Mouse (Mus musculus): ENCODE results near the gene Figla. TPM values are rescaled to one million over a fixed set of nuclear protein-coding genes. Genes with fewer than 3 reads are reported as not detected.
"Not testable (repeated sequence)": the region's sequence is repeated elsewhere in the genome, so short reads cannot be mapped to it uniquely, and the experiment has no call there.

Gene Figla
- total RNA-seq (2014; fragmentation: Nextera tagmentation) (not detected in 2 replicates), total RNA-seq (2017) (not detected in 2 replicates)

GRCm38 (mm10) chr6:86015871-86016270 is at the start of gene Figla:
TSS of gene Figla (plus strand) at chr6:86016171.
- ATAC-seq (replicated peaks; ENCODE audit: low FRiP score, low TSS enrichment, poor library complexity, severe bottlenecking): no peak

GRCm38 (mm10) chr6:85966686-85967085 is 49.3 kb upstream of the Figla start:
- peak; percentile 66 for ATAC-seq (replicated peaks; ENCODE audit: low FRiP score, low TSS enrichment, poor library complexity, severe bottlenecking)

GRCm38 (mm10) chr6:85969889-85970288 is 46.1 kb upstream of the Figla start:
- no peak for ATAC-seq (replicated peaks; ENCODE audit: low FRiP score, low TSS enrichment, poor library complexity, severe bottlenecking)

DNA sequence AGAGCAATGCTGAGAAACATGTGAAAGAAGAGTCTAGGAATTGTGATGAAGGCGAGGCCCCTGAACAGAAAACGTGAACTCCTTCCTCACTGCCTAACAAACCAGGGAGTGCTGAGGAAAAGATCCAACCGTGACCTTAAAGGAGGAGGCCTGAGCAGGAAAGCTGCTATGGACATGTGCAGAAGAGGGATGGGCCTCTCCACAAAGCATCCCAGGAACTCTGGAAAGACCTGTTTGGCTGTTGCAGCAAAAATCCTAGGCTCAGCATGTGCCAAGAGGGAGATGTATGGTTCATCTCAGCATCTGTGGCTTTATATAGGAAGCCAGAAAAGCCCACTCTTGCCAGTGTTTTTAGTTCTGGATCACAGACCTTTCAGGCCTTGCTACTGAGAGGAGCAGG is 43.3 kb upstream of the Figla start:
- no peak for ATAC-seq (replicated peaks; ENCODE audit: low FRiP score, low TSS enrichment, poor library complexity, severe bottlenecking)

DNA sequence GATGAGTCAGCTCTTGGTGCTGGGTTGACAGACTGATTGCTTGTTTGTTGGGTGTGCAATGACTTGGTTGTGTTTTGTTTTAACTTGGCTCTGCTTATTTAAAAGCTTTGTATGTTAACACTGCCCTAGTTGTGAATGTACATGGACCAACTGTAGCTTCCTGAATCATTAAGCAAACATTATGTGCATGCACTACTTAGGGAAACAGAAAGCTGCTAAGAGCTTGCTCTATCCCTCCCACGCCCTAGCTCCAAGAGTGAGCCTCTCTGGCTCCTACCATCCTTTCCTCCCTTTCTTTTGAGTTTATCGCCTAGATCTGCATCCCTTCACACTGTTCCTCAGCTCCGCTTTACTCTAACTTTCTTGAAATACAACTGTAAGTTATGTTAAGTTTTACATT is 42.6 kb upstream of the Figla start:
- no peak for ATAC-seq (replicated peaks; ENCODE audit: low FRiP score, low TSS enrichment, poor library complexity, severe bottlenecking)

- ATAC-seq (replicated peaks; ENCODE audit: low FRiP score, low TSS enrichment, poor library complexity, severe bottlenecking): peak; percentile 62
Measured at GRCm38 (mm10) chr6:85974941-85975617, 40.9 kb upstream of the Figla start.

GRCm38 (mm10) chr6:85975761-85976160 is 40.2 kb upstream of the Figla start:
- no peak for ATAC-seq (replicated peaks; ENCODE audit: low FRiP score, low TSS enrichment, poor library complexity, severe bottlenecking)

GRCm38 (mm10) chr6:85976242-85976641 is 39.7 kb upstream of the Figla start:
- ATAC-seq (replicated peaks; ENCODE audit: low FRiP score, low TSS enrichment, poor library complexity, severe bottlenecking): no peak

DNA sequence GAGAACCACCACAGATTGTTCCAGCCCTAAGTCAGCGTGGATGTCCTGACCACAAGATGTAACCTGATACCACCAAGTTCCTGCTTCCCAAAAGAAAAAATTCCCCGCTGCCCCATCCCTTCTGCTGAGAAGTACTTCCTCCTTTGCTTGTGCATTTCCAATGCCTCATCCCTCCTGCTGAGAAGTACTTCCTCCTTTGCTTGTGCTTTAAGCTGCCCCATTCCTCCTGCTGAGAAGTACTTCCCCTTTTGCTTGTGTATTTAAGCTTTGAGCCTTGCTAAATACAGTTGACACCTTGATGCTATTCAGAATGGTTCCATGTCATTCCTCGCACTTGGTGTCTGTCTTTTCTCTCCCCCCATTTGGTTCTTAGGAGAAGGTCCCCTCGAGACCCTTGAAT is 37.2 kb upstream of the Figla start:
- ATAC-seq (replicated peaks; ENCODE audit: low FRiP score, low TSS enrichment, poor library complexity, severe bottlenecking): not testable (repeated sequence)

- ATAC-seq (replicated peaks; ENCODE audit: low FRiP score, low TSS enrichment, poor library complexity, severe bottlenecking): no peak
Measured at GRCm38 (mm10) chr6:85984351-85984750, 31.6 kb upstream of the Figla start.

- not testable (repeated sequence) for ATAC-seq (replicated peaks; ENCODE audit: low FRiP score, low TSS enrichment, poor library complexity, severe bottlenecking)
Measured at GRCm38 (mm10) chr6:85989570-85989969, 26.4 kb upstream of the Figla start.

- ATAC-seq (replicated peaks; ENCODE audit: low FRiP score, low TSS enrichment, poor library complexity, severe bottlenecking): not testable (repeated sequence)
Measured at GRCm38 (mm10) chr6:85990774-85991173, 25.2 kb upstream of the Figla start.

- 0 out of 2 replicates have a peak, but pooled peaks have one; percentile 14 for ATAC-seq (replicated peaks; ENCODE audit: low FRiP score, low TSS enrichment, poor library complexity, severe bottlenecking)
Measured at GRCm38 (mm10) chr6:86003405-86003925, 12.5 kb upstream of the Figla start.

GRCm38 (mm10) chr6:86004271-86005148 is 11.5 kb upstream of the Figla start:
- peak; percentile 98 for ATAC-seq (replicated peaks; ENCODE audit: low FRiP score, low TSS enrichment, poor library complexity, severe bottlenecking)

- ATAC-seq (replicated peaks; ENCODE audit: low FRiP score, low TSS enrichment, poor library complexity, severe bottlenecking): peak; percentile 74
Measured at GRCm38 (mm10) chr6:86009980-86010379, 6.0 kb upstream of the Figla start.

- not testable (repeated sequence) for ATAC-seq (replicated peaks; ENCODE audit: low FRiP score, low TSS enrichment, poor library complexity, severe bottlenecking)
Measured at GRCm38 (mm10) chr6:86014812-86015211, 1.2 kb upstream of the Figla start.

DNA sequence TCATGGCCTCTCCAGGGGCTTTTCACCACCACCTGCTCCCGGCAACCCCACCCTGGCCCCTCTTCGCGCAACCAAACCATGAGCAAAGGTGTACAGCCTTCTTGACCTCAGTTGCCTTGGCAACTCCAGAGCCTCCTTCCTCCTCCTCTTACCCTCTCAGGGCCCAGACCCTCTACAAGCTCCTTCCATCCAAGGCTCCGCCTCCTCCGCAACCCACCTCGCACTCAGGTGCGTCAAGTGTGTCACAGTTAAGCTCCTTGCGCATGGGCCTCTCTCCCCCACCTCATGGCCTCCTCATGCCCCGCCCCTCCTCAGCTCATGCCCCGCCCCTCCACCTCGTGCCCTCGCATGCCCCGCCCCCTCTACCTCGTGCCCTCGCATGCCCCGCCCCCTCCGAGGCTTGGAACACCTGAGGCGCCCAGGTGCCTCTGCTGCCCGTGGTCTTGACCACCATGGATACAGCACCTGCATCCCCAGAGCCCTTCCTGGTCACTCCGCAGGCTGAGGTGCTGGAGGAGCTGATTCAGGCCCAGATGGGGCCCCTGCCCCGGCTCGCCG is 901 bp downstream of the Figla start:
- no peak for ATAC-seq (replicated peaks; ENCODE audit: low FRiP score, low TSS enrichment, poor library complexity, severe bottlenecking)

DNA sequence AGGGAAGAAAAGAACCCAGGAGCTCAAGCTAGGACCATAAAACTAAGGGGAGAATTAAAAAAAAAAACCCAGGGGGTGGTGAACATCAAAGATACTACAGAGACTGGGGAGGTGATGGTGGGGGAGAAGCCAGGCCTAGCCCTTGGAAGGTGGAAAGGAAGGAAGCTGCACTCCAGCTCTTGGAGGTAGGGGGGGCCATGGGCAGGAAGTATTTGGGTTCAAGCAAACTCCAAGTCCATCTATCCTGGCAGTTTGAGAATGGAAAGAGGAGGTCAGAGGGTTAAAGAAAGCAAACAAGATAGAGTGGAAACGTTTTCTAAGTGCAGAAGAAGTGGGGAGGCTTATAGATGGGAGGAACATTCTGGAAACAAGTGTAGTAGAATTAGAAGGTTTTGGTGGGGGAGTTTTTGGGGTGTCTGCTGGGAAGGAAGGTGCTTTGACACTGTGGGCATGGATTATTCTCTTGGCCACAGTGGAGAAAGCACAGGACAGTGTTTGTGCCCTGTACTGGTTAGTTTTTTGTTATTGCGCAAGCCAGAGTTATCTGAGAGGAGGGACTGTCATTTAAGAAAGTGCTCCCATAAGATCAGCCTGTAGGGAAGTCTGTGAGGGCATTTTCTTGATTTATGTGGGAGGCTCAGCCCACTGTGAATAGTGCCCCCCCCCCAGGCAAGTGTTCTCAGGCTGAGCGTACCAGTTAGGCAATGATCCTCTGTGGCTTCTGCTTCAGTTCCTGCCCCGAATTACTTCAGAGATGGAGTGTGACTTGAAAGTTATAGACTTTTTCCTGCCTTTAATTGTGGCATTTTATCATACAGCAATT is 3.7 kb downstream of the Figla start:
- ATAC-seq (replicated peaks; ENCODE audit: low FRiP score, low TSS enrichment, poor library complexity, severe bottlenecking): no peak

DNA sequence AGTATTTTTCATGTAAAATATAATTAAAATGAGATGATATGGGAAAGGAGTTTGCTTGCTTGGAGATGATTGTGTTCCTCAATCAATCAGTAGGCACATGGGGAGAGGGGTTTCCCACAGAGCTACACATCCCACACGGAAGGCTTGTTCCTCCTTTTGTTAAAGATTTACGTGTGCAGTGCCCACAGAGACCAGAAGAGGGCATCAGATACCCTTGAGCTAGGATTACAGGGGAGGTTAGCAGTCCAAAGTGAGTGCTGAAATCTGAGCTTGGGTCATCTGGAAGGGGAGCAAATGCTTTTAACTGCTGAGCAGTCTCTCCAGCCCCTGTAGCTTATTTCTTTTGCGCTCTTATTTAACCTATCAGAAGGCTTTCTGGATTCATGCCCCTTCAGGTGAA is 5.0 kb downstream of the Figla start:
- peak; percentile 64; the same call in 1 of the 2 replicates for ATAC-seq (replicated peaks; ENCODE audit: low FRiP score, low TSS enrichment, poor library complexity, severe bottlenecking)

Data from megakaryocyte-erythroid progenitor cell, adult 5-6 weeks (primary cell).